Comparison of ENCODE assay signal across 9 mouse cellular contexts in the genomic region with DNA sequence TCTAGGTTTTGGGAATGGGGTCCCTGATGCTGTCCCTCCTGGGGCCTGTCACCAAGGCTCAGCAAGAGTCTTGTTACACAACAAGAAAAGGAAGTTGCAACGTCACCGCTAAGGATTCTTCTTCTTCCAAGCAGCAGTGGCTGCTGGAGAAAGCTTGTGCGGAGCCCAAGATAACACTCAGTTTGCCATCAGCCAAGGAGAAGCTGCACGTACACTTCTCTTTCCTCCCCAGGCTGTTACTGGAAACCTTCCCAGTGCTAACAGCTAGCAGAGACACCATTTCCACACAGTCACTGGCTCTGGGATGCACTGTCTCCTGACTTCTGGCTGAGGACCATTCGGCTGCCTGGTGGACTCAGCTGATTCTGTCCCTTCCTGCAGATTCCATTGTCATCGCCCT. TPM values are rescaled to one million over a fixed set of nuclear protein-coding genes. Genes with fewer than 3 reads are reported as not detected.
DNase-seq lines count a peak whose midpoint lies in the region; ATAC-seq lines count a peak whose summit lies in the region.
"Had no signal": no experiment of that assay in that cellular context is flagged by ENCODE, and none has a peak within 500 bp of the region (broad histone marks: within the 10 kb centered on the region; RNA-seq: fewer than 3 reads in every experiment).

No protein-coding gene starts in this region.

- ATAC-seq in lung, embryonic 16.5 days (ENCODE audit: low read depth) = peak; percentile 86
- ATAC-seq: forebrain, embryonic 14.5 days had no signal

- no peak overlapping the region for H3K9ac ChIP-seq in lung, embryonic 16.5 days (ENCODE audit: low read length)

- no peak for DNase-seq in lung, postnatal 36 days
- no peak for DNase-seq in heart, embryonic 10.5 days (ENCODE audit: low spot score)
- peak; percentile 2 to 35 for DNase-seq in left cerebral cortex, adult 9 months (ENCODE audit: low spot score in 2 of 2)
- DNase-seq in right cerebral cortex, postnatal 36 days (ENCODE audit: low spot score in 2 of 2) = peak; percentile 14 to 23
- no peak for DNase-seq in cerebellum, postnatal 10 days
- no peak for DNase-seq in adrenal gland, postnatal 25 days
- DNase-seq: thymus, postnatal 25 days had no signal

- no peaks in the 10 kb centered on the region for H3K36me3 ChIP-seq in lung, embryonic 16.5 days (ENCODE audit: control insufficient read depth, insufficient read depth, low read length)
- peaks cover 17% of the 10 kb centered on the region for H3K36me3 ChIP-seq in heart, embryonic 10.5 days

- no peaks in the 10 kb centered on the region for H3K4me1 ChIP-seq in lung, embryonic 16.5 days (replicated peaks; ENCODE audit: control insufficient read depth, insufficient read depth, low read length)
- H3K4me1 ChIP-seq in heart, embryonic 10.5 days = peaks cover 64% of the 10 kb centered on the region

- no peaks in the 10 kb centered on the region for H3K9me3 ChIP-seq in lung, embryonic 16.5 days (ENCODE audit: control insufficient read depth, low read length)
- no peaks in the 10 kb centered on the region for H3K9me3 ChIP-seq in heart, embryonic 10.5 days

- H3K4me2 ChIP-seq in lung, embryonic 16.5 days (ENCODE audit: low read depth, low read length) = no peak overlapping the region

- no peaks in the 10 kb centered on the region for H3K27me3 ChIP-seq in lung, embryonic 16.5 days (ENCODE audit: control insufficient read depth, insufficient read depth, low read depth, low read length)
- no peaks in the 10 kb centered on the region for H3K27me3 ChIP-seq in heart, embryonic 10.5 days (ENCODE audit: insufficient read depth, poor library complexity, severe bottlenecking)

- no peak overlapping the region for H3K27ac ChIP-seq in lung, embryonic 16.5 days (ENCODE audit: low read length)
- peak overlapping the region; percentile 54; the same call in 1 of the 2 replicates for H3K27ac ChIP-seq in heart, embryonic 10.5 days

- H3K4me3 ChIP-seq in lung, embryonic 16.5 days (ENCODE audit: low read length) = no peak overlapping the region
- no peak overlapping the region for H3K4me3 ChIP-seq in heart, embryonic 10.5 days

- WGBS in lung, embryonic 16.5 days = 69% methylated on average over 6 of the region's 6 CpGs
- 59% methylated on average over 6 of the region's 6 CpGs for WGBS in heart, embryonic 10.5 days

RNA-seq across cellular contexts. Expression of gene Mrap, which starts 9.1 kb away (rescaled TPM):
- polyA plus RNA-seq in lung, embryonic 16.5 days (2015; fragmentation: Nextera tagmentation; extraction: Ambion mirVana) = 4.6 and 5.1 TPM in 2 replicates
- polyA plus RNA-seq in heart, embryonic 10.5 days (2016; fragmentation: Nextera tagmentation; extraction: Ambion mirVana) = 26.7 and 37.5 TPM in 2 replicates
- 391 and 677 TPM in 2 replicates for total RNA-seq in adrenal gland, postnatal 25 days (2021)

RNA-seq across cellular contexts. Expression of gene Mis18a, which starts 19.9 kb away (rescaled TPM):
- 72.2 and 82.1 TPM in 2 replicates for polyA plus RNA-seq in lung, embryonic 16.5 days (2015; fragmentation: Nextera tagmentation; extraction: Ambion mirVana)
- polyA plus RNA-seq in heart, embryonic 10.5 days (2016; fragmentation: Nextera tagmentation; extraction: Ambion mirVana) = 44.7 and 64.0 TPM in 2 replicates
- total RNA-seq in adrenal gland, postnatal 25 days (2021) = 8.6 and 9.7 TPM in 2 replicates

Comparison
In these comparisons a context has a peak if more than half of its experiments do, and no peak if none do; other contexts are left out.
1. DNase-seq: peak in left cerebral cortex, adult 9 months (2 of 2) and right cerebral cortex, postnatal 36 days (2 of 2); none in lung, postnatal 36 days (single experiment), heart, embryonic 10.5 days (single experiment), cerebellum, postnatal 10 days (0 of 2) and adrenal gland, postnatal 25 days (single experiment).